Mouse (Mus musculus) stomach, embryonic 16.5 days (tissue): ENCODE results near the gene Pwwp2b. TPM values are rescaled to one million over a fixed set of nuclear protein-coding genes. Genes with fewer than 3 reads are reported as not detected.

Source experiments
- ATAC-seq: fragments of 200-750 bp; cut with Nextera tagmentation; 2 replicates; pipeline ENCODE4 v1.8.0; 2017; ENCODE audit warnings: moderate number of reproducible peaks, moderate TSS enrichment; ENCODE audit not compliant: insufficient read depth, low FRiP score
- H3K27ac ChIP-seq: fragments of 300-500 bp; sonication (generic); 2 replicates; pipeline ENCODE4 v1.5.1; 2014; ENCODE audit warnings: low read length
- H3K27me3 ChIP-seq: fragments of 300-500 bp; sonication (generic); 2 replicates; pipeline ENCODE4 v1.6.1; 2014; ENCODE audit warnings: low read length, control low read depth, mixed read lengths; ENCODE audit not compliant: control insufficient read depth, insufficient read depth
- H3K36me3 ChIP-seq: fragments of 300-500 bp; sonication (generic); 2 replicates; pipeline ENCODE4 v1.6.1; 2014; ENCODE audit warnings: low read length; ENCODE audit not compliant: control insufficient read depth, insufficient read depth
- H3K4me1 ChIP-seq: fragments of 300-500 bp; sonication (generic); 2 replicates; pipeline ENCODE4 v1.6.1; 2014; ENCODE audit warnings: low read length, control low read depth, mixed read lengths; ENCODE audit not compliant: control insufficient read depth, insufficient read depth
- H3K4me2 ChIP-seq: fragments of 300-500 bp; sonication (generic); 2 replicates; pipeline ENCODE4 v1.6.1; 2014; ENCODE audit warnings: low read depth, low read length, mixed read lengths
- H3K4me3 ChIP-seq: fragments of 300-500 bp; sonication (generic); replicated peaks from 2 replicates; pipeline ENCODE4 v1.5.1; 2014; ENCODE audit warnings: mild to moderate bottlenecking, low read length
- H3K9ac ChIP-seq: fragments of 300-500 bp; sonication (generic); 2 replicates; pipeline ENCODE4 v1.6.1; 2014; ENCODE audit warnings: low read length
- H3K9me3 ChIP-seq: fragments of 300-500 bp; sonication (generic); replicated peaks from 2 replicates; pipeline ENCODE4 v1.6.1; 2016; ENCODE audit warnings: low read length, control low read depth; ENCODE audit not compliant: control insufficient read depth
- WGBS: fragments of 180-500 bp; shearing (Covaris S2); extraction: QIAGEN DNeasy Blood & Tissue Kit; methylation state at CpG from one replicate; pipeline ENCODE4 v1.1.7; 2014; 5-methylcytosine and 5-hydroxymethylcytosine counted together
- polyA plus RNA-seq: library from polyadenylated mRNA; unstranded; fragments of >200 nt; fragmentation: Nextera tagmentation; extraction: Ambion mirVana; gene quantifications from 2 replicates; pipeline ENCODE4 v1.2.1, GENCODE M21; 2015

The Pwwp2b gene
- polyA plus RNA-seq, 1 experiment from 2014 or later, result 16.3 TPM

DNA sequence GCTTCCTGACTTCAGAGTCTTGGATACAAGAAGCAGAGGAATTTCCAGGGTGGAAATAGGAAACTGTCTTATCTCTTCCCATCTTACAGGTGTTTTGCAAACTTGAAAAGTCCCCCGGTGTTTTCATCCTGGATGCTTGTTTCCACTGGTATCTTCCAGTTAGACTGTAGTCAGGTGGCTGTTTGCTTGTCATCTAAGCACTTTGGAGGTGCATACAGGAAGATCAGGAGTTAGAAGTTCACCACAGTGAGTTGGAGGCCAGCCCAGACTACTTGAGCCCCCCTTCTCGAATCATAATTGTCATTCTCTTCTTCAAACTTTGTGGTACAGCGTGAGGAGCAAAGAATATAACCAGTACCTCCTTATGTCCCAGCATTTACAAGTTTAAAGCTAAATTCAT is 34.1 kb upstream of the Pwwp2b start:
- Histone ChIP-seq H3K36me3 (no peaks in the 10 kb centered on the region), H3K27ac (no peak overlapping the region), H3K4me3 (no peak overlapping the region), H3K9ac (no peak overlapping the region), H3K9me3 (no peaks in the 10 kb centered on the region), H3K27me3 (no peaks in the 10 kb centered on the region), H3K4me1 (peaks cover 6% of the 10 kb centered on the region), H3K4me2 (no peak overlapping the region)
- no peak for ATAC-seq
- 70% methylated on average over 3 of the region's 3 CpGs for WGBS

- no peaks in the 10 kb centered on the region for H3K27me3 ChIP-seq
- no peak for ATAC-seq
- no peaks in the 10 kb centered on the region for H3K9me3 ChIP-seq
- H3K4me3 ChIP-seq, result no peak overlapping the region
- H3K4me1 ChIP-seq, result peaks cover 6% of the 10 kb centered on the region
- H3K9ac ChIP-seq, result no peak overlapping the region
- no peaks in the 10 kb centered on the region for H3K36me3 ChIP-seq
- WGBS, result 79% methylated on average over 14 of the region's 14 CpGs
- no peak overlapping the region for H3K27ac ChIP-seq
- no peak overlapping the region for H3K4me2 ChIP-seq
These were observed 33.5 kb upstream of the Pwwp2b start for GRCm38 (mm10) chr7:139214596-139215340.

DNA sequence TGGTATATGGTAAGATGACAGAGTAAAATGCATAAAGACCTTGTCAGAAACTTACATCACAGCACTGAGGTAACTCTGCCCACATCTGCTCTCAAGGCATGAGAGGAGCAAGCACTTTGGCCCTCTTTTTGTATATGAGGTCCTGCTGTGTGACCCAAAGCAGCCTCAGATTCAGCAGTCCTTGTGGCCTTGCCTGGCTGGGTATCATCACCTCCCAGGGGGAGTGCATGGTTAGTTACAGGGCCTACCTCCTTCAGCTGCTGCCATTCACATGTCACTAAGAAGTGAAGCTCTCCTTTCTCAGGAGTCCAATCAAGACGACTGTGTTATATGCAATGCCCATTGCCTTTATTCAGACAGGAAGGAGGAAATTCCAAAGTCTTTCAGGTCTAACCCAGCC is 32.8 kb upstream of the Pwwp2b start:
- Histone ChIP-seq H3K36me3 (no peaks in the 10 kb centered on the region), H3K27ac (no peak overlapping the region), H3K4me3 (no peak overlapping the region), H3K4me2 (no peak overlapping the region), H3K9ac (no peak overlapping the region), H3K27me3 (no peaks in the 10 kb centered on the region), H3K9me3 (no peaks in the 10 kb centered on the region), H3K4me1 (peaks cover 6% of the 10 kb centered on the region)
- WGBS, result 83% methylated on average over 1 of the region's 1 CpGs
- ATAC-seq, result no peak

- no peaks in the 10 kb centered on the region for H3K27me3 ChIP-seq
- H3K4me1 ChIP-seq, result peaks cover 6% of the 10 kb centered on the region
- no peaks in the 10 kb centered on the region for H3K36me3 ChIP-seq
- ATAC-seq, result no peak
- no peak overlapping the region for H3K27ac ChIP-seq
- 80% methylated on average over 7 of the region's 7 CpGs for WGBS
- H3K9me3 ChIP-seq, result no peaks in the 10 kb centered on the region
- H3K4me3 ChIP-seq, result no peak overlapping the region
- no peak overlapping the region for H3K4me2 ChIP-seq
- no peak overlapping the region for H3K9ac ChIP-seq
These were observed 32.3 kb upstream of the Pwwp2b start for GRCm38 (mm10) chr7:139215946-139216345.

DNA sequence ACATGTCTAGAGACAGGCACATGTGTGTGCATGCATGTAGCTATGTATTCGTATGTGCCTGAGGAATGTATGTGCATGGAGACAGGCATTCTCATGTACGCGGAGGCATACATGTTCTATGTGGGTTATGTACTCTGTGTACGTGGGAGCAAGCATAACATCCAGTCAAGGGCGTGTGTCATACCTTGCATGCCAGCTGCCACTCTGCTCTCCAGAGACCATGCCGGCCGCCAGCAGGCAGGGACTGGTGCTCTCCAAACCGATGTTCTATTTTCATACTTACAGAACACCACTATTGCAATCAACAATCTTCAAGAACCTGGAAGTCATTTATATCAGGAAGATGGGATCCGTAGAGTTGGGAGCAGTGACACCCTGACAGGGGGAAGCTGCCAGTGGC is 31.8 kb upstream of the Pwwp2b start:
- WGBS, result 89% methylated on average over 9 of the region's 9 CpGs
- H3K4me1 ChIP-seq, result peaks cover 6% of the 10 kb centered on the region
- H3K27ac ChIP-seq, result no peak overlapping the region
- no peaks in the 10 kb centered on the region for H3K27me3 ChIP-seq
- H3K36me3 ChIP-seq, result no peaks in the 10 kb centered on the region
- ATAC-seq, result no peak
- no peak overlapping the region for H3K9ac ChIP-seq
- H3K4me3 ChIP-seq, result no peak overlapping the region
- H3K9me3 ChIP-seq, result no peaks in the 10 kb centered on the region
- H3K4me2 ChIP-seq, result no peak overlapping the region

- Histone ChIP-seq H3K9ac (no peak overlapping the region), H3K27me3 (no peaks in the 10 kb centered on the region), H3K4me3 (no peak overlapping the region), H3K4me2 (no peak overlapping the region), H3K27ac (no peak overlapping the region), H3K9me3 (no peaks in the 10 kb centered on the region), H3K4me1 (peaks cover 6% of the 10 kb centered on the region), H3K36me3 (no peaks in the 10 kb centered on the region)
- ATAC-seq, result no peak
- 79% methylated on average over 7 of the region's 7 CpGs for WGBS
These were observed 31.2 kb upstream of the Pwwp2b start for GRCm38 (mm10) chr7:139217046-139217445.

GRCm38 (mm10) chr7:139218641-139219415 is 29.5 kb upstream of the Pwwp2b start:
- Histone ChIP-seq H3K27ac (0 out of 2 replicates have a peak overlapping the region, but pooled peaks have one; percentile 11), H3K9me3 (no peaks in the 10 kb centered on the region), H3K4me2 (no peak overlapping the region), H3K9ac (no peak overlapping the region), H3K4me1 (no peaks in the 10 kb centered on the region), H3K4me3 (no peak overlapping the region), H3K27me3 (no peaks in the 10 kb centered on the region), H3K36me3 (no peaks in the 10 kb centered on the region)
- no peak for ATAC-seq
- WGBS, result 51% methylated on average over 6 of the region's 6 CpGs

DNA sequence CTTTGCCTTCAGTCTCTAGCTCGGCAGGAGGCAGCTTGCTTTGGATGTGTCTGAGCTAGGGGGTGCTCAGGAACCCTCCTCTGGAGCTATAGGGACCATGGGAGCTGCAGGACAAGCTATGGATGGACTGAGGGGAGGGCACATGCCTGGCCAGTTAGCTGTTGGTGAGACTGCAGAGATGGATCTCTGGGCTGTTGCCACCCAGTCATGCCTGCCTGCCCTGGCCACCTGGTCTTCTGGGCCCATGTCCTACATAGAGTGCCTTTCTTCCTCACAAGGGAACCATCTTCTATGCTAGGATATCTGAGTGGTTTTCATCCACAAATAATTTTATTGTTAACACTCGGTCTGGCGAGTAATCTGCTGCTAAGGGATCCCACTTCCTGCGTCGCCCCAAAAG is 28.8 kb upstream of the Pwwp2b start:
- Histone ChIP-seq H3K4me1 (no peaks in the 10 kb centered on the region), H3K9ac (no peak overlapping the region), H3K27me3 (no peaks in the 10 kb centered on the region), H3K9me3 (no peaks in the 10 kb centered on the region), H3K4me2 (no peak overlapping the region), H3K36me3 (no peaks in the 10 kb centered on the region), H3K27ac (0 out of 2 replicates have a peak overlapping the region, but pooled peaks have one; percentile 35), H3K4me3 (no peak overlapping the region)
- no peak for ATAC-seq
- WGBS, result 50% methylated on average over 5 of the region's 5 CpGs

GRCm38 (mm10) chr7:139220303-139220702 is 28.0 kb upstream of the Pwwp2b start:
- Histone ChIP-seq H3K4me3 (no peak overlapping the region), H3K27ac (peak overlapping the region; percentile 32), H3K4me2 (no peak overlapping the region), H3K36me3 (no peaks in the 10 kb centered on the region), H3K9me3 (no peaks in the 10 kb centered on the region), H3K4me1 (0 out of 2 replicates have a peak, but pooled peaks cover 6% of the 10 kb centered on the region), H3K27me3 (no peaks in the 10 kb centered on the region), H3K9ac (no peak overlapping the region)
- WGBS, result 25% methylated on average over 2 of the region's 2 CpGs
- peak; percentile 70; the same call in 1 of the 2 replicates for ATAC-seq
